Mouse (Mus musculus): Measurements from ENCODE around the gene Tpi1.

Tpi1 gene

GRCm38 (mm10) chr6:124831649-124832048 lies 17.6 kb upstream of the Tpi1 start:
- no peak for DNase-seq (ENCODE audit: inconsistent age in 2 of 2, low spot score in 1 of 2)

- DNase-seq (ENCODE audit: inconsistent age in 2 of 2, low spot score in 1 of 2), result peak in 1 of 2 experiments; percentile 42
These were observed 17.1 kb upstream of the Tpi1 start for GRCm38 (mm10) chr6:124831199-124831598.

- DNase-seq (ENCODE audit: inconsistent age in 2 of 2, low spot score in 1 of 2), result peak; percentile 94 to 98
These were observed 16.0 kb upstream of the Tpi1 start for GRCm38 (mm10) chr6:124829799-124830700.

- peak; percentile 99 to 100 for DNase-seq (ENCODE audit: inconsistent age in 2 of 2, low spot score in 1 of 2)
These were observed 15.0 kb upstream of the Tpi1 start, which contains the start of the genes Usp5 and Cdca3 for GRCm38 (mm10) chr6:124828868-124829798. Usp5 (minus strand) TSS chr6:124829484. Cdca3 (plus strand) TSS chr6:124829547.

GRCm38 (mm10) chr6:124828101-124828592 lies 14.1 kb upstream of the Tpi1 start:
- peak; percentile 73 to 85 for DNase-seq (ENCODE audit: inconsistent age in 2 of 2, low spot score in 1 of 2)

GRCm38 (mm10) chr6:124822049-124822448 lies 8.0 kb upstream of the Tpi1 start:
- no peak for DNase-seq (ENCODE audit: inconsistent age in 2 of 2, low spot score in 1 of 2)

- peak in 1 of 2 experiments; percentile 16 for DNase-seq (ENCODE audit: inconsistent age in 2 of 2, low spot score in 1 of 2)
These were observed 6.8 kb upstream of the Tpi1 start for GRCm38 (mm10) chr6:124820891-124821290.

- peak; percentile 6 to 30 for DNase-seq (ENCODE audit: inconsistent age in 2 of 2, low spot score in 1 of 2)
These were observed 3.9 kb upstream of the Tpi1 start for GRCm38 (mm10) chr6:124817971-124818370.

- DNase-seq (ENCODE audit: inconsistent age in 2 of 2, low spot score in 1 of 2), result no peak
These were observed 3.5 kb upstream of the Tpi1 start for GRCm38 (mm10) chr6:124817563-124817962.

- peak; percentile 4 to 27 for DNase-seq (ENCODE audit: inconsistent age in 2 of 2, low spot score in 1 of 2)
These were observed 3.0 kb upstream of the Tpi1 start for GRCm38 (mm10) chr6:124817125-124817524.

- peak; percentile 2 to 22 for DNase-seq (ENCODE audit: inconsistent age in 2 of 2, low spot score in 1 of 2)
These were observed 2.5 kb upstream of the Tpi1 start for GRCm38 (mm10) chr6:124816611-124817010.

GRCm38 (mm10) chr6:124814858-124815774 lies 1.0 kb upstream of the Tpi1 start:
- peak; percentile 14 to 35 for DNase-seq (ENCODE audit: inconsistent age in 2 of 2, low spot score in 1 of 2)

GRCm38 (mm10) chr6:124814448-124814847 lies 352 bp upstream of the Tpi1 start:
- DNase-seq (ENCODE audit: inconsistent age in 2 of 2, low spot score in 1 of 2), result no peak

- DNase-seq (ENCODE audit: inconsistent age in 2 of 2, low spot score in 1 of 2), result peak; percentile 79 to 87
These were observed 600 bp downstream of the Tpi1 start for GRCm38 (mm10) chr6:124813496-124813895.

- peak; percentile 29 to 67 for DNase-seq (ENCODE audit: inconsistent age in 2 of 2, low spot score in 1 of 2)
These were observed 1.2 kb downstream of the Tpi1 start for GRCm38 (mm10) chr6:124812848-124813247.

- peak; percentile 45 to 68 for DNase-seq (ENCODE audit: inconsistent age in 2 of 2, low spot score in 1 of 2)
These were observed 2.2 kb downstream of the Tpi1 start for GRCm38 (mm10) chr6:124811701-124812560.

- DNase-seq (ENCODE audit: inconsistent age in 2 of 2, low spot score in 1 of 2), result no peak
These were observed 2.8 kb downstream of the Tpi1 start for GRCm38 (mm10) chr6:124811403-124811665.

- DNase-seq (ENCODE audit: inconsistent age in 2 of 2, low spot score in 1 of 2), result peak; percentile 21 to 57
These were observed 3.3 kb downstream of the Tpi1 start for GRCm38 (mm10) chr6:124810566-124811402.

All from adrenal gland, adult (tissue).